Mouse (Mus musculus) heart, embryonic 12.5 days (tissue): ENCODE data around the gene Harbi1. TPM values are rescaled to one million over a fixed set of nuclear protein-coding genes. Genes with fewer than 3 reads are reported as not detected.

Experiments used
- ATAC-seq: fragments of 200-750 bp; cut with Nextera tagmentation; 2 replicates; pipeline ENCODE4 v1.8.0; 2017; ENCODE audit warnings: moderate TSS enrichment, moderate library complexity; ENCODE audit not compliant: insufficient number of reproducible peaks, low FRiP score
- H3K27ac ChIP-seq: fragments of 300-500 bp; sonication (generic); 2 replicates; pipeline ENCODE4 v1.5.1; 2016; ENCODE audit warnings: mild to moderate bottlenecking, moderate library complexity; ENCODE audit not compliant: poor library complexity, severe bottlenecking
- H3K27me3 ChIP-seq: fragments of 300-500 bp; sonication (generic); replicated peaks from 2 replicates; pipeline ENCODE4 v1.6.1; 2016; ENCODE audit warnings: mild to moderate bottlenecking, moderate library complexity
- H3K36me3 ChIP-seq: fragments of 300-500 bp; sonication (generic); 2 replicates; pipeline ENCODE4 v1.6.1; 2016; ENCODE audit warnings: mild to moderate bottlenecking, moderate library complexity
- H3K4me1 ChIP-seq: fragments of 300-500 bp; sonication (generic); replicated peaks from 2 replicates; pipeline ENCODE4 v1.6.1; 2016; ENCODE audit warnings: mild to moderate bottlenecking
- H3K4me2 ChIP-seq: fragments of 300-500 bp; sonication (generic); 2 replicates; pipeline ENCODE4 v1.6.1; 2016; ENCODE audit warnings: mild to moderate bottlenecking, moderate library complexity
- H3K4me3 ChIP-seq: fragments of 300-500 bp; sonication (generic); 2 replicates; pipeline ENCODE4 v1.5.1; 2016; ENCODE audit warnings: mild to moderate bottlenecking
- H3K9ac ChIP-seq: fragments of 300-500 bp; sonication (generic); 2 replicates; pipeline ENCODE4 v1.6.1; 2016; ENCODE audit warnings: mild to moderate bottlenecking, moderate library complexity
- H3K9me3 ChIP-seq: fragments of 300-500 bp; sonication (generic); replicated peaks from 2 replicates; pipeline ENCODE4 v1.6.1; 2016; ENCODE audit warnings: mild to moderate bottlenecking, moderate library complexity
- WGBS: fragments of 180-500 bp; shearing (Covaris S2); methylation state at CpG from one replicate; pipeline ENCODE4 v1.1.7; 2016; 5-methylcytosine and 5-hydroxymethylcytosine counted together
- polyA plus RNA-seq: library from polyadenylated mRNA; unstranded; fragments of >200 nt; fragmentation: Nextera tagmentation; extraction: Ambion mirVana; gene quantifications from 2 replicates; pipeline ENCODE4 v1.2.1, GENCODE M21; 2016

Gene Harbi1
- polyA plus RNA-seq: 12.2 TPM in 2 replicates

- no peaks in the 10 kb centered on the region for H3K36me3 ChIP-seq
- under 1% methylated on average over 66 of the region's 66 CpGs for WGBS
- ATAC-seq: peak; percentile 98
- H3K4me2 ChIP-seq: peak within 1 kb of the TSS; percentile 77
- H3K4me1 ChIP-seq: peaks cover 11% of the 10 kb centered on the region
- H3K27ac ChIP-seq: peak within 1 kb of the TSS; percentile 71
- no peaks in the 10 kb centered on the region for H3K9me3 ChIP-seq
- H3K4me3 ChIP-seq: peak within 1 kb of the TSS; percentile 88
- H3K9ac ChIP-seq: peak within 1 kb of the TSS; percentile 83
- H3K27me3 ChIP-seq: no peaks in the 10 kb centered on the region
Measured at GRCm38 (mm10) chr2:91710272-91711234, at the start of gene Harbi1, which contains the start of gene Atg13. Gene Harbi1 (plus strand): TSS chr2:91710852. Gene Atg13 (minus strand): TSS chr2:91710576.

DNA sequence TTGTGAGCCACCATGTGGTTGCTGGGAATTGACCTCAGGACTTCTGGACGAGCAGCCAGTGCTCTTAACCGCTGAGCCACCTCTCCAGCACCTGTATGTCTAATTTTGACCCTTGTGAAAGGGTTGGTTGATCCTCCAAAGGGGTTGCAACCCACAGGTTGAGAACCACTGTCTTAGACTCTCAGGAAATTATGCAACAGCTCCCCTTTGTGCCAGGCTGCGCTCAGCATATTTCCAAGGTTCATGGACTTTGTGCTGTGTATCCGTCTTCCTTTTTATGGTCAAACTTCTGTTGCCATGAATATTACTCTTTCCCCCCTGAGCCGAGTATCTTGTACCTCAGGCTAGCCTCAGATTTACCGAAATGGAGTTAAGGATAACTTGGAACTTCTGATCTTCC lies 49.7 kb upstream of the Harbi1 start:
- Histone ChIP-seq H3K27me3 (no peaks in the 10 kb centered on the region), H3K9me3 (no peaks in the 10 kb centered on the region), H3K9ac (no peak overlapping the region), H3K4me3 (no peak overlapping the region), H3K4me1 (peaks cover 13% of the 10 kb centered on the region), H3K4me2 (no peak overlapping the region), H3K27ac (no peak overlapping the region), H3K36me3 (peaks cover 92% of the 10 kb centered on the region)
- WGBS: 90% methylated on average over 6 of the region's 6 CpGs
- no peak for ATAC-seq

DNA sequence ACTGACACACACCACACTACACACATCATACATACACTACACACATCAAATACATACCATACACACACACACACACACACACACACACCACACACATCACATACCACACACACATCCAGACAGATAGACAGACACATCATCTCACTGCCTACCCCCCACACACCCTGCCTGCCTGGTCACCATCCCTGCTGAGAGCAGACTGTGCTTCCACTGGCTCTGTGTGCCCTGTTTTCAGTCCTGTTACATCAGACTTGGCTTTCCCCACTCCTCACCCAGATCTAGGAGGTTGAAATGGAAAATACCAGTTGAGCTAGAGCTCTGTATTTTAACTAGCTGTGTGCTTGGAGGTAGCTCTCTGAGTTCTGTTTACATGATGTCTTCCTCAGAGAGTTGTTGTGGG lies 45.9 kb upstream of the Harbi1 start:
- Histone ChIP-seq H3K4me3 (no peak overlapping the region), H3K27ac (no peak overlapping the region), H3K27me3 (no peaks in the 10 kb centered on the region), H3K4me2 (no peak overlapping the region), H3K9me3 (no peaks in the 10 kb centered on the region), H3K4me1 (peaks cover 4% of the 10 kb centered on the region; the same call in 1 of the 2 replicates), H3K36me3 (peaks cover 91% of the 10 kb centered on the region), H3K9ac (no peak overlapping the region)
- no peak for ATAC-seq

DNA sequence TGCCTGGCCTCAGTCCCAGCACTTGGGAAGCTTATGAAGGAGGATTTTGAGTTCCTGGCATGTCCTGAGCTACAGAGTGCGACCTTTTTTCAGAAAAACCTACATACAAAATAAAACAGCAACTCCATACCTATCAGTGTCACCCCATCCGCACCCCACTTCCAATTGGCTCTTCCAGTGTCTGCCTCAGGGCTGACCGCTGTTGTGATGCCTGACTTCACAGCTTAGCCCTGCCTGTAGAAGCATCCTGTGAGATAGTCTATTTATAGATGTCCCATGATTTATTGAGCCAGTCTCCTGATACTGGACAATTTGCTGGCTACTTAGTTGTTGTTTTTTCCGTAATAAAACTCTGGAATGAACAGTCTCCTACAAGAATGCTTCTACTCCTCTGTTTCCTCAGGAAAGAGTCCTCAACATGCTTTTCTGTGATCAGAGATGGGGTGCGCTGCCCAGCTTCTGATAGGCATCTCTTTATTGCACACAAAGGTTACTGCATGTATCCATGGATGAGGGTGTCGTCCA lies 44.2 kb upstream of the Harbi1 start:
- peaks cover 93% of the 10 kb centered on the region for H3K36me3 ChIP-seq
- WGBS: 83% methylated on average over 6 of the region's 6 CpGs
- ATAC-seq: no peak

DNA sequence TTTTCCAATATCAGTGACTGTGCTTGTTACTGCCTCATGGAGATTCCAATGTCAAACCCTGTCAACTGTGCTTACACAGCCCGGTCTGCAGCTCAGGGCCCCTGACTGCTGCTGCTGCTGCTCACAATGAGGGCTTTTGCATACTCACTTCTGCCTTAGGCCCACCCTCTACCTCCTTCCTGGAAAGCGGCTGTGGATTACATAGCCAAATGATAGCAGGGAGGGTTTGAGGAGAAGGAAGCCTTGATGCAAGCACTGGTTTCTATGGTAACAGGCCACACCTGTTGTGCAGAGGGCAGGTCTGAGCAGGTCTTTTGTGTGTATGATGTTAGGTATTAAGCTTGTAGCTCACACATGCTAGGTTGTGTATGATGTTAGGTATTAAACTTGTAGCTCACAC lies 42.9 kb upstream of the Harbi1 start:
- Histone ChIP-seq H3K4me3 (no peak overlapping the region), H3K4me2 (no peak overlapping the region), H3K36me3 (peaks cover 94% of the 10 kb centered on the region), H3K27me3 (no peaks in the 10 kb centered on the region), H3K9ac (no peak overlapping the region), H3K9me3 (no peaks in the 10 kb centered on the region), H3K27ac (no peak overlapping the region), H3K4me1 (peaks cover 4% of the 10 kb centered on the region; the same call in 1 of the 2 replicates)
- no peak for ATAC-seq
- WGBS: 59% methylated on average over 2 of the region's 2 CpGs

More for the DNA sequence above, 44.2 kb upstream of the Harbi1 start:
- Histone ChIP-seq H3K27ac (no peak overlapping the region), H3K9ac (no peak overlapping the region), H3K4me3 (no peak overlapping the region), H3K27me3 (no peaks in the 10 kb centered on the region), H3K4me1 (peaks cover 4% of the 10 kb centered on the region; the same call in 1 of the 2 replicates), H3K4me2 (no peak overlapping the region), H3K9me3 (no peaks in the 10 kb centered on the region)

GRCm38 (mm10) chr2:91669326-91669725 lies 41.3 kb upstream of the Harbi1 start:
- Histone ChIP-seq H3K9ac (no peak overlapping the region), H3K27me3 (no peaks in the 10 kb centered on the region), H3K27ac (no peak overlapping the region), H3K4me3 (no peak overlapping the region), H3K4me1 (peaks cover 4% of the 10 kb centered on the region; the same call in 1 of the 2 replicates), H3K4me2 (no peak overlapping the region), H3K9me3 (no peaks in the 10 kb centered on the region), H3K36me3 (peaks cover 91% of the 10 kb centered on the region)
- 87% methylated on average over 8 of the region's 8 CpGs for WGBS
- no peak for ATAC-seq

- H3K27ac ChIP-seq: no peak overlapping the region
- no peaks in the 10 kb centered on the region for H3K9me3 ChIP-seq
- peaks cover 92% of the 10 kb centered on the region for H3K36me3 ChIP-seq
- no peaks in the 10 kb centered on the region for H3K27me3 ChIP-seq
- no peak for ATAC-seq
- whole genome bisulfite sequencing: 83% methylated on average over 6 of the region's 6 CpGs
- H3K4me2 ChIP-seq: no peak overlapping the region
- H3K9ac ChIP-seq: no peak overlapping the region
- peaks cover 4% of the 10 kb centered on the region; the same call in 1 of the 2 replicates for H3K4me1 ChIP-seq
- no peak overlapping the region for H3K4me3 ChIP-seq
Measured at GRCm38 (mm10) chr2:91670038-91670437, 40.6 kb upstream of the Harbi1 start.

DNA sequence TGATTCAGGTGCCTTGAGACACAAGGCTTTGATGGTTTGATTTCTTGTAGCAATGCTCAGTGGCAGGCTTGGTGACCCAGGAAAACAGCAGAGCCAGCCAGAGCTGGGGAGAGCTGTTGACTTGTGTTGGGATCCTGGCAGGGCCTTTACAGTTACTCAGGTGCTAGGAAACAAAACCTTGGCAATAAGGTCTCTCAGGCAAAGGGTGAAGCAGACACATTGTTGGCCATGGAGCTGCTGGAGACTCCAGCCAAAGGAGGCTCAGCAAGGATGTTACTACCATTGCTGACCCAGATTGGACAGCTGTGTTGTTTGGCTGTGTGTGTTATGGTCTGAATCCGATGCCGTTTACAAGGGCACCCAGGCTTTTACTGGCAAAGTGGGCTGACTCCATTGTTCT lies 37.1 kb upstream of the Harbi1 start:
- H3K9ac ChIP-seq: no peak overlapping the region
- WGBS: 88% methylated on average over 2 of the region's 2 CpGs
- H3K27me3 ChIP-seq: no peaks in the 10 kb centered on the region
- H3K4me2 ChIP-seq: no peak overlapping the region
- no peaks in the 10 kb centered on the region for H3K9me3 ChIP-seq
- H3K36me3 ChIP-seq: peaks cover 97% of the 10 kb centered on the region
- H3K4me3 ChIP-seq: no peak overlapping the region
- no peak overlapping the region for H3K27ac ChIP-seq
- H3K4me1 ChIP-seq: no peaks in the 10 kb centered on the region
- no peak for ATAC-seq

- Histone ChIP-seq H3K9me3 (no peaks in the 10 kb centered on the region), H3K27ac (no peak overlapping the region), H3K9ac (no peak overlapping the region), H3K4me2 (no peak overlapping the region), H3K4me3 (no peak overlapping the region), H3K27me3 (no peaks in the 10 kb centered on the region), H3K36me3 (peaks cover 95% of the 10 kb centered on the region), H3K4me1 (no peaks in the 10 kb centered on the region)
- ATAC-seq: no peak
- WGBS: 92% methylated on average over 5 of the region's 5 CpGs
Measured at GRCm38 (mm10) chr2:91674895-91675294, 35.8 kb upstream of the Harbi1 start.

- H3K4me1 ChIP-seq: no peaks in the 10 kb centered on the region
- H3K4me2 ChIP-seq: no peak overlapping the region
- H3K4me3 ChIP-seq: no peak overlapping the region
- H3K36me3 ChIP-seq: peaks cover 95% of the 10 kb centered on the region
- H3K27ac ChIP-seq: no peak overlapping the region
- ATAC-seq: no peak
- WGBS: 72% methylated on average over 2 of the region's 2 CpGs
- H3K9ac ChIP-seq: no peak overlapping the region
- no peaks in the 10 kb centered on the region for H3K27me3 ChIP-seq
- H3K9me3 ChIP-seq: no peaks in the 10 kb centered on the region
Measured at GRCm38 (mm10) chr2:91676420-91676819, 34.2 kb upstream of the Harbi1 start.

GRCm38 (mm10) chr2:91676961-91677360 lies 33.7 kb upstream of the Harbi1 start:
- Histone ChIP-seq H3K27me3 (no peaks in the 10 kb centered on the region), H3K4me2 (no peak overlapping the region), H3K27ac (no peak overlapping the region), H3K9me3 (no peaks in the 10 kb centered on the region), H3K4me1 (no peaks in the 10 kb centered on the region), H3K9ac (no peak overlapping the region), H3K4me3 (no peak overlapping the region), H3K36me3 (peaks cover 95% of the 10 kb centered on the region)
- ATAC-seq: no peak
